Mouse (Mus musculus): Measurements from ENCODE around the gene Nr1h4. TPM values are rescaled to one million over a fixed set of nuclear protein-coding genes. Genes with fewer than 3 reads are reported as not detected.

Nr1h4 gene
- polyA plus RNA-seq, 1 experiment from 2014 or later: 8.4 TPM

GRCm38 (mm10) chr10:89531194-89531634 lies 2.2 kb downstream of the Nr1h4 start:
- no peak overlapping the region for H3K4me3 ChIP-seq (ENCODE audit: low read depth, low read length)

DNA sequence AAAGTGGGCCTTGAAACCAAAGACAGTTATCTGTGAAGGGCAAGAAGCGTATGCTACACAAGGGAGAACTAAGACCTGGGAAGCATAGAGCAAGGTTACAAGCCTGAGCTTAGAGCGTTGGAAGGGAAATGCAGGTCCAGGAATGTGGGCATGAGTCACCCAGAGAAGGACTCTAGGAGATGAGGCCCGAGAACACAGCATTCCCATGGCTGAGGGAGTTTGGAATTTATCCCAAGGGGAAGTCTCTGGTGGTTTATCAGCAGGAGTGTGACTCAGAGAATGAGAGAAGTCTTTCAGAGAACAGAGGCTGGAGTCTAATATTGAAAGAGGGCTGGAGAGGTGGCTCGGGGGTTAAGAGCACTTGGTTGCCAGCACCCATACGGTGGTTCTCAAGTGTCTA lies 6.3 kb downstream of the Nr1h4 start:
- Histone ChIP-seq H3K4me2 (ENCODE audit: low read depth, low read length) (no peak overlapping the region), H3K9me3 (replicated peaks; ENCODE audit: control insufficient read depth, low read length) (no peaks in the 10 kb centered on the region), H3K27ac (ENCODE audit: low read length) (no peak overlapping the region), H3K36me3 (ENCODE audit: control insufficient read depth, insufficient read depth) (no peaks in the 10 kb centered on the region), H3K27me3 (ENCODE audit: control insufficient read depth, insufficient read depth, low read depth, low read length) (no peaks in the 10 kb centered on the region), H3K4me3 (ENCODE audit: low read depth, low read length) (no peak overlapping the region), H3K9ac (ENCODE audit: low read depth, low read length) (no peak overlapping the region), H3K4me1 (ENCODE audit: control insufficient read depth, low read depth, low read length) (no peaks in the 10 kb centered on the region)
- no peak for ATAC-seq (ENCODE audit: low read depth)
- WGBS (ENCODE audit: insufficient replicate concordance): 54% methylated on average over 5 of the region's 5 CpGs

More at GRCm38 (mm10) chr10:89531194-89531634, 2.2 kb downstream of the Nr1h4 start:
- WGBS (ENCODE audit: insufficient replicate concordance): 60% methylated on average over 5 of the region's 5 CpGs
- Histone ChIP-seq H3K9me3 (replicated peaks; ENCODE audit: control insufficient read depth, low read length) (no peaks in the 10 kb centered on the region), H3K36me3 (ENCODE audit: control insufficient read depth, insufficient read depth) (no peaks in the 10 kb centered on the region), H3K27me3 (ENCODE audit: control insufficient read depth, insufficient read depth, low read depth, low read length) (no peaks in the 10 kb centered on the region), H3K4me2 (ENCODE audit: low read depth, low read length) (no peak overlapping the region), H3K9ac (ENCODE audit: low read depth, low read length) (no peak overlapping the region), H3K4me1 (ENCODE audit: control insufficient read depth, low read depth, low read length) (peaks cover 3% of the 10 kb centered on the region), H3K27ac (ENCODE audit: low read length) (no peak overlapping the region)
- ATAC-seq (ENCODE audit: low read depth): 0 out of 2 replicates have a peak, but pooled peaks have one; percentile 10

- Histone ChIP-seq H3K36me3 (ENCODE audit: control insufficient read depth, insufficient read depth) (no peaks in the 10 kb centered on the region), H3K4me3 (ENCODE audit: low read depth, low read length) (no peak overlapping the region), H3K4me1 (ENCODE audit: control insufficient read depth, low read depth, low read length) (no peaks in the 10 kb centered on the region), H3K27ac (ENCODE audit: low read length) (no peak overlapping the region), H3K9me3 (replicated peaks; ENCODE audit: control insufficient read depth, low read length) (no peaks in the 10 kb centered on the region), H3K4me2 (ENCODE audit: low read depth, low read length) (no peak overlapping the region), H3K27me3 (ENCODE audit: control insufficient read depth, insufficient read depth, low read depth, low read length) (no peaks in the 10 kb centered on the region), H3K9ac (ENCODE audit: low read depth, low read length) (no peak overlapping the region)
- 70% methylated on average over 2 of the region's 2 CpGs for WGBS (ENCODE audit: insufficient replicate concordance)
- no peak for ATAC-seq (ENCODE audit: low read depth)
Observed at GRCm38 (mm10) chr10:89525823-89526222, 7.6 kb downstream of the Nr1h4 start.

- Histone ChIP-seq H3K9me3 (replicated peaks; ENCODE audit: control insufficient read depth, low read length) (no peaks in the 10 kb centered on the region), H3K27ac (ENCODE audit: low read length) (no peak overlapping the region), H3K9ac (ENCODE audit: low read depth, low read length) (no peak overlapping the region), H3K27me3 (ENCODE audit: control insufficient read depth, insufficient read depth, low read depth, low read length) (no peaks in the 10 kb centered on the region), H3K36me3 (ENCODE audit: control insufficient read depth, insufficient read depth) (no peaks in the 10 kb centered on the region), H3K4me3 (ENCODE audit: low read depth, low read length) (no peak overlapping the region), H3K4me2 (ENCODE audit: low read depth, low read length) (no peak overlapping the region), H3K4me1 (ENCODE audit: control insufficient read depth, low read depth, low read length) (no peaks in the 10 kb centered on the region)
- WGBS (ENCODE audit: insufficient replicate concordance): 65% methylated on average over 7 of the region's 7 CpGs
- 0 out of 2 replicates have a peak, but pooled peaks have one; percentile 58 for ATAC-seq (ENCODE audit: low read depth)
Observed at GRCm38 (mm10) chr10:89522481-89522880, 10.9 kb downstream of the Nr1h4 start.

DNA sequence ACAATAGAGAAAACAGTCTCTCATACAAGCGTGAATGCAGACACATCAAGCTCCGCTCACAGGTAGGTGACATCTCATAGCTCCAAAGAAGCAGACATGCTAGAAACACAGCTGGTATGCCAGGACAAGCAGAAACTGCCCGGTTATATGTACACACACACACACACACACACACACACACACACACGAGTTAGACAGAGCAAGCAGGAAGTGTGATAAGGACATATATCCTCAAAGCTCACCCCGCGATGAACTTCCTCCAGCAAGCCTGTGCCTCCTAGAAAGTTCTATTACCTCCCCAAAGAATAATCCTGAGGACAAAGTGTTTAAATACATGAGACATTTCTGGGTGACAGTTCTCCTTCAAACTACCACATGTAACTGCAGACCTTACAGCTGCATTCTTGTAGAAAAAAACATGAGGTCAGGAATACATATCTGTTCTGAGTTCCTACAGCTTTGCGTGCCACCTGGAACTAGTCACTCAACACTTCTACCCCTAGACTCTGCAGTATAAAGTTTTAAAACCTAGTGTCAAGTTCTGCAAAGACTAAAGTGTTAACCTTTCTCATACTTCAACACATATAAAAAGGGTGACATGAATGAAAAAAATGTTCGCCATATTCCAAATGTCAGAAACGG lies 11.5 kb downstream of the Nr1h4 start:
- H3K4me1 ChIP-seq (ENCODE audit: control insufficient read depth, low read depth, low read length): no peaks in the 10 kb centered on the region
- H3K9ac ChIP-seq (ENCODE audit: low read depth, low read length): no peak overlapping the region
- no peaks in the 10 kb centered on the region for H3K36me3 ChIP-seq (ENCODE audit: control insufficient read depth, insufficient read depth)
- H3K4me2 ChIP-seq (ENCODE audit: low read depth, low read length): no peak overlapping the region
- ATAC-seq (ENCODE audit: low read depth): 0 out of 2 replicates have a peak, but pooled peaks have one; percentile 42
- 33% methylated on average over 9 of the region's 9 CpGs for WGBS (ENCODE audit: insufficient replicate concordance)
- no peak overlapping the region for H3K4me3 ChIP-seq (ENCODE audit: low read depth, low read length)
- no peaks in the 10 kb centered on the region for H3K9me3 ChIP-seq (replicated peaks; ENCODE audit: control insufficient read depth, low read length)
- no peaks in the 10 kb centered on the region for H3K27me3 ChIP-seq (ENCODE audit: control insufficient read depth, insufficient read depth, low read depth, low read length)
- peak overlapping the region; percentile 25; the same call in 1 of the 2 replicates for H3K27ac ChIP-seq (ENCODE audit: low read length)

- Histone ChIP-seq H3K9me3 (replicated peaks; ENCODE audit: control insufficient read depth, low read length) (no peaks in the 10 kb centered on the region), H3K9ac (ENCODE audit: low read depth, low read length) (no peak overlapping the region), H3K4me3 (ENCODE audit: low read depth, low read length) (no peak overlapping the region), H3K4me1 (ENCODE audit: control insufficient read depth, low read depth, low read length) (no peaks in the 10 kb centered on the region), H3K4me2 (ENCODE audit: low read depth, low read length) (no peak overlapping the region), H3K27me3 (ENCODE audit: control insufficient read depth, insufficient read depth, low read depth, low read length) (no peaks in the 10 kb centered on the region), H3K27ac (ENCODE audit: low read length) (no peak overlapping the region), H3K36me3 (ENCODE audit: control insufficient read depth, insufficient read depth) (no peaks in the 10 kb centered on the region)
- ATAC-seq (ENCODE audit: low read depth): no peak
- WGBS (ENCODE audit: insufficient replicate concordance): 53% methylated on average over 4 of the region's 4 CpGs
Observed at GRCm38 (mm10) chr10:89520381-89520780, 13.0 kb downstream of the Nr1h4 start.

- no peaks in the 10 kb centered on the region for H3K4me1 ChIP-seq (ENCODE audit: control insufficient read depth, low read depth, low read length)
- peak; percentile 82 for ATAC-seq (ENCODE audit: low read depth)
- no peak overlapping the region for H3K9ac ChIP-seq (ENCODE audit: low read depth, low read length)
- peak overlapping the region; percentile 37 for H3K27ac ChIP-seq (ENCODE audit: low read length)
- H3K4me2 ChIP-seq (ENCODE audit: low read depth, low read length): no peak overlapping the region
- H3K4me3 ChIP-seq (ENCODE audit: low read depth, low read length): no peak overlapping the region
- 59% methylated on average over 4 of the region's 4 CpGs for WGBS (ENCODE audit: insufficient replicate concordance)
- no peaks in the 10 kb centered on the region for H3K27me3 ChIP-seq (ENCODE audit: control insufficient read depth, insufficient read depth, low read depth, low read length)
- no peaks in the 10 kb centered on the region for H3K9me3 ChIP-seq (replicated peaks; ENCODE audit: control insufficient read depth, low read length)
- no peaks in the 10 kb centered on the region for H3K36me3 ChIP-seq (ENCODE audit: control insufficient read depth, insufficient read depth)
Observed at GRCm38 (mm10) chr10:89519226-89519625, 14.2 kb downstream of the Nr1h4 start.

DNA sequence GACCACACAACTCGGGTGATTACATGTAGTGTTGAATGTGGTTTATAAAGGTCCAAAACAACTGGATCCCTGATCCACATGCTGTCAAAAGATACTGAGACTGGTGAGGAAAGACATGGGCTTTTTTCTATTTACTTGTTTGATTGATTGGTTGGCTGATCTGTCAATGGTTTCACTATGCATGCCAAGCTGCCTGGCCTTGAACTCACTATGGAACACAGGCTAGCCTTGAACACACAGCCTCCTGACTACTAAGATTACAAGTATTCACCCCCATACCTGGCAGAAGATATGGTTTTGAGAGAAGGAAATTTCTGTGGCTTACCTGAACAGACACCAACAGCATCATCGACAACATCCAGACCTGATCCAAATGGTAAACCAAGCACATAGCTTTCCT lies 15.0 kb downstream of the Nr1h4 start:
- Histone ChIP-seq H3K9ac (ENCODE audit: low read depth, low read length) (no peak overlapping the region), H3K4me1 (ENCODE audit: control insufficient read depth, low read depth, low read length) (no peaks in the 10 kb centered on the region), H3K4me2 (ENCODE audit: low read depth, low read length) (no peak overlapping the region), H3K4me3 (ENCODE audit: low read depth, low read length) (no peak overlapping the region), H3K27me3 (ENCODE audit: control insufficient read depth, insufficient read depth, low read depth, low read length) (no peaks in the 10 kb centered on the region), H3K27ac (ENCODE audit: low read length) (no peak overlapping the region; the same call in 1 of the 2 replicates), H3K9me3 (replicated peaks; ENCODE audit: control insufficient read depth, low read length) (no peaks in the 10 kb centered on the region), H3K36me3 (ENCODE audit: control insufficient read depth, insufficient read depth) (no peaks in the 10 kb centered on the region)
- WGBS (ENCODE audit: insufficient replicate concordance): 58% methylated on average over 2 of the region's 2 CpGs
- ATAC-seq (ENCODE audit: low read depth): no peak

DNA sequence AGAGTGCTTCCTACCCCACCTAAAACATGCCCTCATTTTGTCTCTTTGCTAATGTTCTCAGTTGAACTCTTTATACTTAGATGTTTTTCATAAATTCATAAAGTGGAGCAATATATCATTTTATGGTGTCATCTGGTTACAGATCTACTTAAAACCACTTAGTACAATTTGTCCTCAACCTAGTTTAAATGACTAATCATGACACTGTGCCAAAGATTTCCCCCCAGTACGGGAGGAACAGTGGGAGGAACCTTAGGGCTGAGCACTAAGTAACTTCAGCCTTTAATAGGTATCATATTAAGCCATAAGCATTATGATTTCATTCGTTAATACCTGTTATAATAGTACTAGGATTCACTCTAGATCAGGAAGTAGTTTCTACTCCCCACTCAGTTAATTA lies 17.6 kb downstream of the Nr1h4 start:
- 39% methylated on average over 2 of the region's 2 CpGs for WGBS (ENCODE audit: insufficient replicate concordance)

More for the DNA sequence above, 17.6 kb downstream of the Nr1h4 start:
- H3K36me3 ChIP-seq (ENCODE audit: control insufficient read depth, insufficient read depth): no peaks in the 10 kb centered on the region
- no peak overlapping the region for H3K4me3 ChIP-seq (ENCODE audit: low read depth, low read length)
- no peaks in the 10 kb centered on the region for H3K9me3 ChIP-seq (replicated peaks; ENCODE audit: control insufficient read depth, low read length)
- no peak overlapping the region for H3K27ac ChIP-seq (ENCODE audit: low read length)
- H3K4me2 ChIP-seq (ENCODE audit: low read depth, low read length): no peak overlapping the region
- H3K4me1 ChIP-seq (ENCODE audit: control insufficient read depth, low read depth, low read length): no peaks in the 10 kb centered on the region
- H3K9ac ChIP-seq (ENCODE audit: low read depth, low read length): no peak overlapping the region
- ATAC-seq (ENCODE audit: low read depth): no peak
- no peaks in the 10 kb centered on the region for H3K27me3 ChIP-seq (ENCODE audit: control insufficient read depth, insufficient read depth, low read depth, low read length)
